Mouse (Mus musculus) erythroblast, adult 5-6 weeks (primary cell): ENCODE measurements around the gene Pex7. TPM values are rescaled to one million over a fixed set of nuclear protein-coding genes. Genes with fewer than 3 reads are reported as not detected.

Source experiments
- ATAC-seq: replicated peaks from 2 replicates; pipeline ENCODE4 v1.8.0; 2016; ENCODE audit warnings: moderate number of reproducible peaks, mild to moderate bottlenecking, moderate TSS enrichment, inconsistent platforms; ENCODE audit not compliant: poor library complexity, low FRiP score, severe bottlenecking
- total RNA-seq, 2 experiments: library from RNA; stranded (forward) in 1 of 2; stranded (reverse) in 1 of 2; fragments of 150-400 nt in 1 of 2; fragments of 200-764, 138-1000 nt in 1 of 2; gene quantifications; 2 replicates each; pipeline versions ENCODE4 v1.2.3 to v1.2.4; 2015 to 2017; ENCODE audit warnings: low replicate concordance in 2 of 2

Pex7 gene
- total RNA-seq, 2 experiments from 2014 or later = 3.3 to 6.5 TPM

DNA sequence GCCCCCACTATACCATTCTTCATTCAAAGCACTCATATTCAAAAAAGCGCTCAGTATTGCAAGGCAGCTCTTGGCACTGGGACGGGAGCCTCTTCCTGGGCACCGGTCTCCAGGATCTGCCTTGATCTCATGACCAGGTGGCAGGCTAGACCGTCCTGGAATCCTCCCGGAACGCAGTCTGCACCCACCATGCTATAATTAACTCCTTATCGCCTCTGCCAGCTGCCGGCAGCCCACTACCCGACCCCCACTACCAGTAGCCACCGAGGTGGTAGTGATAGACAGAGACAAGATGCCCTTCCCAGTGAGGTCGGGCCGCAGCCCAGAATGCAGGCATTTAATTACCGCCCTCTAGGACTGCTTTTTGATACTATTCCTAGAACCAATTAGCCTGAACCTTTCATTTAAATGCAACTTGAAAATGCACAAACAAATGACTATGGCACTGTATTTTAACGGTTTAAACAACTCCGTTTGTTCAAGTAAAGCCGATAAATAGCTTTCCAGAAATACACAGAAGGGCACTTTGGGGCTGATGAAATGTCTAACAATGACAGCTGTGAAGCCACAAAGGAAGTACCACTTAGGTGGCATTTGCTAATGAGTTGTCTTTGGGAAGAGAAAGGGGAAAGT lies 88.7 kb downstream of the Pex7 start:
- no peak for ATAC-seq

DNA sequence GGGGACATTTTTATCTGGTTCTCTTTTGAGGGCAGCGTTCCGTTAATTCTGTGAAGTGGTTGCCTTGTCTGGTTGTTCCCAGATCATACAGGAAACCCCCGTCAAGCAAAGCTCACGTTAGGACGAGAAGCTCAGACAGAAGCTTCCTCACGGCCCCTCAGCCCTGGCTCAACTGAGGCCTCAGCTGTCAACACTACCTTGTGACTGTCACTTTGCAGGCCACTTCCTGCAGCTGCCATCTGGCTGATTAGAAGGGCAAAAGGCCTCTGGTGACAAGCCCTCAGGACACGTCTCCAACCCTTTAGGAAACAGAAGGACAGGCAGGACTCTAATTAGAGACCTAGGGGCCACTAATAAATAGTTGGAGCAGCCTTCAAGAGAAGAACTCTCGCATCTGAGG lies 92.1 kb downstream of the Pex7 start:
- no peak for ATAC-seq

DNA sequence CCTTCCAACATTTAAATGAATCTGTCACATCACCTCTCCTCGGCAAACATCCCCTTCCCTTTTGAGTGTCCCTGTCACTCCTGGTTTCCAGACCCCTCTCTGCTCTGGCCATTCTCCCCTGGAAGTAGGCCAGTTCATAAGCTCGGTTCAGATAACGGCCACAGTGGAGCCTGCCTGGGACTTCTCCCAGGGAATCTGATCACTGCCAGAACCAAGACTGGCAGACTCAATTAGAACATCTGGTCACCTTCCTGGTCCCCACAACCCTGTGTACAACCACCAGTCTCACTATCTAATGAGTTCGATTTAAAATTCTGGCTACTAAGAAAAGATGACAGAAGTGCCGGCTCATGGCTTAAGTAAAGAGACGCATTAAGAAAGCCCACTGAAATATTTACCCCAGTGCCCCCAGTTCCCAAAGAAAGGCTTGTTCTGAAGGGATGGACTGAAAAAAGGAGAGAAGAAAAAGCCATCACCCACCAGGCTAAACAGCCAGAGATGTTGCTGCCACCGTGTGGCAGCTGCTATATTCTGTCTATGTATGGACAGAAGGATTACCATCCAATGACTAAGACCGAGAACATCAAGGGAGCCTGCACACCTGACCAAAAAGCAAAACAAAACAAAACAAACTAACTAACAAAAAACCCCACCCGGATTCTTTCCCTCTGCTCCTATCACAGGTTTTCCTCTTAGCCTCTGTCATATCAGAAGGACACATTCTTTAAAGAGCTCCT lies 95.9 kb downstream of the Pex7 start:
- no peak for ATAC-seq

DNA sequence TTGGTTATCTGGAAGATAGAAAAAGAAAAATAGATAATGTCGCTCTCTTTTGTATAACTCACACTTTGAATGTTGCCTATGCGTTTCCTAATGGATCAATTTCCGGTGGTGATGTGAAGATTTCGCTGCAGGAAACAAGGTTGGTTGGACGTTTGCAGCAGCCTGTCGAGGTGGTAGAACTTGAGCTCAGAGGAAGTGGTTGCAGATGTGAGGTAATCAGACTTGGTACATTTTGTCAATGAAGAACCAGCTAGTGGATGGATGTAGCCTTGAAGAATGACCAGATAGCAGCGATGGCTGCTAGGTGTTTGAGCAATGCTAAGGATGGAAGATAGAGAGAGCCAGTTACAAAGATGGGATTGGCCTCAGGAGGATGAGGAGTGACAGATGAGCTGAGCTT lies 102.7 kb downstream of the Pex7 start:
- no peak for ATAC-seq

Other genes with a start within 250 kb of the Pex7 start
- gene Il20ra, start 195.1 kb downstream of the Pex7 start, total RNA-seq (2015; ENCODE audit: low replicate concordance) = not detected in 2 replicates
- gene Il20ra, start 195.1 kb downstream of the Pex7 start, total RNA-seq (2017; ENCODE audit: low replicate concordance) = 0.28 and 0.77 TPM in 2 replicates
- gene Slc35d3, start 56.2 kb downstream of the Pex7 start, total RNA-seq (2015; ENCODE audit: low replicate concordance) = 0.42 TPM in 1 of 2 replicates, not detected in the other
- gene Slc35d3, start 56.2 kb downstream of the Pex7 start, total RNA-seq (2017; ENCODE audit: low replicate concordance) = not detected in 2 replicates
- 3.1 and 4.2 TPM in 2 replicates for gene Map3k5, start 26.8 kb upstream of the Pex7 start, total RNA-seq (2015; ENCODE audit: low replicate concordance)
- gene Map3k5, start 26.8 kb upstream of the Pex7 start, total RNA-seq (2017; ENCODE audit: low replicate concordance) = 4.6 and 8.8 TPM in 2 replicates
- 0.96 TPM in 1 of 2 replicates, not detected in the other for gene Map7, start 240.8 kb upstream of the Pex7 start, total RNA-seq (2015; ENCODE audit: low replicate concordance)
- 2.8 and 11.3 TPM in 2 replicates for gene Map7, start 240.8 kb upstream of the Pex7 start, total RNA-seq (2017; ENCODE audit: low replicate concordance)